Mouse (Mus musculus): Measurements from ENCODE around the gene Gm42421.

The Gm42421 gene

GRCm38 (mm10) chr5:143941588-143941987 is 13.6 kb downstream of the Gm42421 start:
- DNase-seq, result no peak

GRCm38 (mm10) chr5:143943231-143944125 is 15.5 kb downstream of the Gm42421 start:
- DNase-seq, result peak; percentile 18 to 37

GRCm38 (mm10) chr5:143948361-143948760 is 20.4 kb downstream of the Gm42421 start:
- no peak for DNase-seq

GRCm38 (mm10) chr5:143950016-143950415 is 22.0 kb downstream of the Gm42421 start:
- no peak for DNase-seq

- DNase-seq, result no peak
These were observed 29.1 kb downstream of the Gm42421 start for GRCm38 (mm10) chr5:143957101-143957500.

GRCm38 (mm10) chr5:143959551-143959950 is 31.6 kb downstream of the Gm42421 start:
- DNase-seq, result no peak

GRCm38 (mm10) chr5:143961176-143961575 is 33.2 kb downstream of the Gm42421 start:
- DNase-seq, result no peak

- DNase-seq, result no peak
These were observed 37.8 kb downstream of the Gm42421 start for GRCm38 (mm10) chr5:143965586-143966345.

- no peak for DNase-seq
These were observed 38.7 kb downstream of the Gm42421 start for GRCm38 (mm10) chr5:143966671-143967070.

- no peak for DNase-seq
These were observed 44.7 kb downstream of the Gm42421 start for GRCm38 (mm10) chr5:143972628-143973027.

- DNase-seq, result peak; percentile 76 to 80
These were observed 47.1 kb downstream of the Gm42421 start for GRCm38 (mm10) chr5:143974931-143975630.

GRCm38 (mm10) chr5:143975631-143975933 is 47.6 kb downstream of the Gm42421 start:
- no peak for DNase-seq

- no peak for DNase-seq
These were observed 48.3 kb downstream of the Gm42421 start for GRCm38 (mm10) chr5:143976232-143976631.

- DNase-seq, result no peak
These were observed 48.9 kb downstream of the Gm42421 start for GRCm38 (mm10) chr5:143976726-143977431.

GRCm38 (mm10) chr5:143980858-143981257 is 52.9 kb downstream of the Gm42421 start:
- DNase-seq, result peak; percentile 14 to 51

GRCm38 (mm10) chr5:143982361-143982760 is 54.4 kb downstream of the Gm42421 start:
- no peak for DNase-seq

GRCm38 (mm10) chr5:143985381-143985780 is 57.4 kb downstream of the Gm42421 start:
- DNase-seq, result peak; percentile 20 to 31

Data from cerebellum, postnatal 14 days (tissue).